Mouse (Mus musculus): ENCODE results near the gene Gm3138. TPM values are rescaled to one million over a fixed set of nuclear protein-coding genes. Genes with fewer than 3 reads are reported as not detected.
"Not testable (repeated sequence)": the region's sequence is repeated elsewhere in the genome, so short reads cannot be mapped to it uniquely, and the experiment has no call there.

Gene Gm3138
- not detected in 2 replicates for polyA plus RNA-seq (2015; fragmentation: Nextera tagmentation; extraction: Ambion mirVana)

DNA sequence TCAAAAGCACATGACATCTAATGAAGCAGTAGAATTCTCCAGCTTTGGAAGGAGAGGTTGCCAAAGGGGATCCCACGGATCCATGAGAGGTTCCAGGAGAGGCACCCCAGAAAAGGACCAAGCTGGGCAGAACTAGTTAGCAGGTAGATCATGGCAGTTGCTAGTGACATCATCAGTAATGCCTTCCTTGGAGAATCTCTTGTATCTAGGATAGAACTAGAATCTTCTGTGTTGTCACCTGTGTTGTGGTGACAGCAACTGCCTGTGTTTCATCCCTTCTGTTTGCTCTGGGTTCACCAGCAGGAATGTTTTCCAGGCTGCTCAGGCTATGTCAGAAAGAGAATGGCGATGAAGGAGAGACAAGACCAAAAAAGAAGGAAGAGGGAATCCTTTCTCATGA lies at the start of gene Gm3138:
Gene Gm3138 (plus strand): TSS at position 301 of the 400 bp plus-strand sequence.
- not testable (repeated sequence) for H3K27ac ChIP-seq (ENCODE audit: low read length); H3K9me3 ChIP-seq (ENCODE audit: low read length); ATAC-seq (ENCODE audit: low FRiP score, low TSS enrichment); H3K9ac ChIP-seq (replicated peaks; ENCODE audit: low read length); H3K4me1 ChIP-seq (ENCODE audit: insufficient read depth, low read length); H3K27me3 ChIP-seq (ENCODE audit: insufficient read depth, low read length); H3K36me3 ChIP-seq (ENCODE audit: insufficient read depth, low read length); H3K4me3 ChIP-seq (ENCODE audit: low read length); H3K4me2 ChIP-seq (replicated peaks; ENCODE audit: low read depth, low read length)
- WGBS = no CpG with 5 or more reads among the region's 2 CpGs

DNA sequence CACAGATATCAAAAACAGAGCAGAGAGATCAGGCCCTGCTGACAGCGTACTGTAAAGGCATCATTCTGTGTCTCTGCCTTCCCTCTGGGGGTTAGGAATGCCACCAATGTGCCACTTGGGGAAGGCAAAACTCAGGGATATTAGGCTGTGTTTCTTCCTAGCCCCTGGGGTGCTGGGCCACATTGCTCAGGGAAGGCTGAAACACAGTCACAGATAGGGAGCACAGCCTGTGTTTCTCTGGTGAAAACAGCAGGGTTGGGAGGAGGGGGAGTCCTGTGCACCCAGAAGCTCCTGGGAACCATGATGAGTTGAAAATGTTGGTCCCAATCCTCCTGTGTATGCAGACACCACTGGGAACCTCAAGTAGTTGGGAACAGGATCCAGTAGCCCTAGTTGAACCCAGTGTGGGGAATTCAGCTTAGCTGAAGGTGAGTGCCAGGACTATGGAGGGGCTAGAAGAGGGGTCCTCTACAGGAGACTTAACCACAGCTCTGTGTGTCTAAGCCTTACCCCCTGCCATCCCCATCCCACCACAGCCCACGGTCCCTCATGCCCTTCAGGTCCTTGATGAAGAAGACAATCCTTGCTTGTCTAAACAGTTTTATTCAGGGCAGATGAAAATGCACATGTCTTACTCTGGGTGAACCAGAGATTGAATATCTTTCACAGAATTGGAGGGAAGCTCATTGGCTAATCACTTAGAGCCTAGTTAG lies 20.0 kb downstream of the Gm3138 start:
- ATAC-seq (ENCODE audit: low FRiP score, low TSS enrichment); H3K4me2 ChIP-seq (replicated peaks; ENCODE audit: low read depth, low read length); H3K27me3 ChIP-seq (ENCODE audit: insufficient read depth, low read length); H3K4me1 ChIP-seq (ENCODE audit: insufficient read depth, low read length); H3K27ac ChIP-seq (ENCODE audit: low read length); H3K4me3 ChIP-seq (ENCODE audit: low read length); H3K9ac ChIP-seq (replicated peaks; ENCODE audit: low read length); H3K36me3 ChIP-seq (ENCODE audit: insufficient read depth, low read length); H3K9me3 ChIP-seq (ENCODE audit: low read length): not testable (repeated sequence)
- 84% methylated on average over 2 of the region's 2 CpGs for WGBS

DNA sequence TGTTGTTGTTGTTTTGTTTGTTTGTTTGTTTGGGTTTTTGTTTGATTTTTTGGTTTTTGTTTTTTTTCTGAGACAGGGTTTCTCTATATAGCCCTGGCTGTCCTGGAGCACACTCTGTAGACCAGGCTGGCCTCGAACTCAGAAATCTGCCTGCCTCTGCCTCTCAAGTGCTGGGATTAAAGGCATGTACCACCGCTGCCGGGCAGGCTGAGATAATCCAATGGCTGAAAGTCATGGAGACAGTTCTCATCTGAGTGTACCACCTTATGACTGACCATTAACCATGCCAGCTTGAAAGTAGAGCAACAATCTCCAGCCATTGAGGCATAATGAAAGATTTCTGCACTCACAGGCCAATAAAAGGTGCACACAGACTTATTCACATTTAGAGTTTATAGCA lies 30.4 kb downstream of the Gm3138 start:
- not testable (repeated sequence) for H3K27me3 ChIP-seq (ENCODE audit: insufficient read depth, low read length)
- 82% methylated on average over 2 of the region's 3 CpGs for WGBS

More for the DNA sequence above, 30.4 kb downstream of the Gm3138 start:
- H3K4me1 ChIP-seq (ENCODE audit: insufficient read depth, low read length); H3K27ac ChIP-seq (ENCODE audit: low read length); H3K9me3 ChIP-seq (ENCODE audit: low read length); ATAC-seq (ENCODE audit: low FRiP score, low TSS enrichment); H3K4me2 ChIP-seq (replicated peaks; ENCODE audit: low read depth, low read length); H3K9ac ChIP-seq (replicated peaks; ENCODE audit: low read length); H3K36me3 ChIP-seq (ENCODE audit: insufficient read depth, low read length); H3K4me3 ChIP-seq (ENCODE audit: low read length): not testable (repeated sequence)

Other genes with a start within 250 kb of the Gm3138 start
- gene Gm5796, start 225.7 kb upstream of the Gm3138 start, polyA plus RNA-seq (2015; fragmentation: Nextera tagmentation; extraction: Ambion mirVana) = not detected in 2 replicates
- gene Gm3115, start 165.5 kb upstream of the Gm3138 start, polyA plus RNA-seq (2015; fragmentation: Nextera tagmentation; extraction: Ambion mirVana) = not detected in 2 replicates
- gene Gm8108, start 139.1 kb upstream of the Gm3138 start, polyA plus RNA-seq (2015; fragmentation: Nextera tagmentation; extraction: Ambion mirVana) = 0.21 TPM in 1 of 2 replicates, not detected in the other
- gene Gm3127, start 84.6 kb upstream of the Gm3138 start, polyA plus RNA-seq (2015; fragmentation: Nextera tagmentation; extraction: Ambion mirVana) = not detected in 2 replicates
- gene Gm2974, start 67.1 kb upstream of the Gm3138 start, polyA plus RNA-seq (2015; fragmentation: Nextera tagmentation; extraction: Ambion mirVana) = 0.29 and 0.37 TPM in 2 replicates
- gene Gm3149, start 67.7 kb downstream of the Gm3138 start, polyA plus RNA-seq (2015; fragmentation: Nextera tagmentation; extraction: Ambion mirVana) = not detected in 2 replicates
- 0.12 TPM in 1 of 2 replicates, not detected in the other for gene 2610042L04Rik, start 85.1 kb downstream of the Gm3138 start, polyA plus RNA-seq (2015; fragmentation: Nextera tagmentation; extraction: Ambion mirVana)
- not detected in 2 replicates for gene Gm3159, start 147.9 kb downstream of the Gm3138 start, polyA plus RNA-seq (2015; fragmentation: Nextera tagmentation; extraction: Ambion mirVana)
- 0.21 TPM in 1 of 2 replicates, not detected in the other for gene Gm3164, start 165.8 kb downstream of the Gm3138 start, polyA plus RNA-seq (2015; fragmentation: Nextera tagmentation; extraction: Ambion mirVana)
- gene Gm3173, start 181.4 kb downstream of the Gm3138 start, polyA plus RNA-seq (2015; fragmentation: Nextera tagmentation; extraction: Ambion mirVana) = not detected in 2 replicates
- not detected in 2 replicates for gene Gm3182, start 232.1 kb downstream of the Gm3138 start, polyA plus RNA-seq (2015; fragmentation: Nextera tagmentation; extraction: Ambion mirVana)